Mouse (Mus musculus): ENCODE data around the gene Adra1d.

DNA sequence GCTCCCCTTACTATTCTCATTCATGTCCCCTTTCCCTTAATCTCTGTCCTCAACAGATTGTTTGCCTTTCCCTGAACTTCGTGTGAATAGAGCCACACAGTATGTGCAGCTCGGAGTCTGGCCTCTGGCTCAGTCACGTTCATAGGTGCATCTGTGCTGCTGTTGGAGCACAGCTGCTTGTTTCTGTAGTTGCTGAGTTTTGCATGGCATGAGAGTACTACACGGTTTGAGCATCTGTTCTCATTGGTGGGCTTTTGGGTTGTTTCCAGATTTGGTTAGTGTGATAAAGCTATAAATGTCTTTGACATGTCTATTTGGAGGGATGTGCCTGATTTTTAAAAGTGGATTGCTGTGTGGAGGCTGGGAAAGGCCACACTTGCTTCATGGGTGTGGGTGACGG lies 51.6 kb downstream of the Adra1d start:
- TF ChIP-seq CTCF (IDR thresholded peaks at IDR 0.05; ENCODE audit: extremely low read depth, insufficient read length, insufficient replicate concordance, low read depth, low read length) (no peak), POLR2A (IDR thresholded peaks at IDR 0.05; ENCODE audit: low read depth, low read length) (no peak)

Data from small intestine, adult 2 months (tissue).